Mouse (Mus musculus): Measurements from ENCODE around the gene A930033H14Rik. TPM values are rescaled to one million over a fixed set of nuclear protein-coding genes. Genes with fewer than 3 reads are reported as not detected.

A930033H14Rik gene
- total and polyA plus RNA-seq, 3 experiments = 0.11 TPM; not detected in 2

DNA sequence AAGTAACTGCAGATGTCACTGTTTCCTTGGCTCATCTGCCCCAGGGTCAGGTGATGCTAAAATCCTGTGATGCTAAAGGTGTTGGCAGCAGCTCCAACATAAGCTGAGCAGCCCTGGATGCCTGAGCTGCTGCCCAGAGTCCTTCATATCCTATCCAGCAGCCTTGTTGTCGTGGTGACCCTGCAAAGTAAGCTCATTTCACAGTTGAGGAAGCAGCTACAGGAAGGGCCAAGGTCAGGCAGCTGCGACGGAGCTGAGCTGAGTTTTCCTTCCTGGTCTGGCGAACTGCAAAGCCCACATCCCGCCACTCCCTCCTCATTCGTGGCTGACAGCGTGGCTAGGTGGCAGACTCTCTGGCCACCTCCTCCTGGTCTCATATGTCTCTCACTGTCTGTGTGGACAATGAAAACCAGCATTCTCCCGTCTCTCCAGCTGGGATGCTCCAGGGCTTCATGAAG, 41.5 kb upstream of the A930033H14Rik start:
- no peak for DNase-seq (ENCODE audit: low spot score)
- Histone ChIP-seq H3K36me3 (replicated peaks) (no peaks in the 10 kb centered on the region), H3K4me3 (ENCODE audit: low read depth, low read length) (no peak overlapping the region), H3K4me1 (ENCODE audit: insufficient read depth, low read depth, low read length) (no peaks in the 10 kb centered on the region), H3K27me3 (ENCODE audit: insufficient read depth, low read length) (no peaks in the 10 kb centered on the region), H3K9me3 (replicated peaks) (peaks cover 47% of the 10 kb centered on the region)
- TF ChIP-seq POLR2AphosphoS5 (IDR thresholded peaks at IDR 0.05; ENCODE audit: insufficient replicate concordance, low read depth, low read length) (no peak), GATA2 (IDR thresholded peaks at IDR 0.05; ENCODE audit: borderline replicate concordance, low read depth, low read length) (no peak), CTCF (IDR thresholded peaks at IDR 0.05; ENCODE audit: low read depth, low read length) (no peak), TAL1 (conservative IDR thresholded peaks at IDR 0.05; ENCODE audit: low read depth, low read length) (no peak), GATA1 (IDR thresholded peaks at IDR 0.05; ENCODE audit: borderline replicate concordance, low read length) (no peak)
- ATAC-seq (ENCODE audit: extremely low read depth, insufficient number of reproducible peaks, low FRiP score, poor library complexity, severe bottlenecking) = no peak

DNA sequence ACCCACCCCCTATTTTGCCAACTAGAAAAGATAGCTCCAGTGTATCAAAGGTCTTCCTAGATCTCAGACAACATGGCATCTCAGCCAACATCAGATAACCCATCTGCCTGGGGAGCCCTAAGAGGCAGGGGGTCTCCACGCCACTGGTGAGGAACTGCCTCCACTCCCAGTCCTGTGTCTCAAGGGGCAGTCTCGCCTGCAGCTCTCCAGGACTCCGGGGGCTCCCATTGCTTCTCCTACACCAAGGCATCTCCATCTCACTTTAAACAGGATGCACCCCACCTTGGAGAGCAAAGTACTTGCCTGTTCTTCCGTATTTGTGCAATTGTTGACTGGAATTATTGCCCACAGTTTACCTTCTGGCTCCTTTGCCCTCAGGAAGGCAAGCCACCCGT, 40.8 kb upstream of the A930033H14Rik start:
- no peak overlapping the region for H3K4me3 ChIP-seq (ENCODE audit: low read depth, low read length)
- no peaks in the 10 kb centered on the region for H3K36me3 ChIP-seq (replicated peaks)
- H3K4me1 ChIP-seq (ENCODE audit: insufficient read depth, low read depth, low read length) = no peaks in the 10 kb centered on the region
- DNase-seq (ENCODE audit: low spot score) (no peak), ATAC-seq (ENCODE audit: extremely low read depth, insufficient number of reproducible peaks, low FRiP score, poor library complexity, severe bottlenecking) (no peak)
- TF ChIP-seq CTCF (IDR thresholded peaks at IDR 0.05; ENCODE audit: low read depth, low read length) (no peak), TAL1 (conservative IDR thresholded peaks at IDR 0.05; ENCODE audit: low read depth, low read length) (no peak), GATA2 (IDR thresholded peaks at IDR 0.05; ENCODE audit: borderline replicate concordance, low read depth, low read length) (no peak), GATA1 (IDR thresholded peaks at IDR 0.05; ENCODE audit: borderline replicate concordance, low read length) (no peak), POLR2AphosphoS5 (IDR thresholded peaks at IDR 0.05; ENCODE audit: insufficient replicate concordance, low read depth, low read length) (no peak)
- H3K27me3 ChIP-seq (ENCODE audit: insufficient read depth, low read length) = no peaks in the 10 kb centered on the region
- peaks cover 46% of the 10 kb centered on the region for H3K9me3 ChIP-seq (replicated peaks)

DNA sequence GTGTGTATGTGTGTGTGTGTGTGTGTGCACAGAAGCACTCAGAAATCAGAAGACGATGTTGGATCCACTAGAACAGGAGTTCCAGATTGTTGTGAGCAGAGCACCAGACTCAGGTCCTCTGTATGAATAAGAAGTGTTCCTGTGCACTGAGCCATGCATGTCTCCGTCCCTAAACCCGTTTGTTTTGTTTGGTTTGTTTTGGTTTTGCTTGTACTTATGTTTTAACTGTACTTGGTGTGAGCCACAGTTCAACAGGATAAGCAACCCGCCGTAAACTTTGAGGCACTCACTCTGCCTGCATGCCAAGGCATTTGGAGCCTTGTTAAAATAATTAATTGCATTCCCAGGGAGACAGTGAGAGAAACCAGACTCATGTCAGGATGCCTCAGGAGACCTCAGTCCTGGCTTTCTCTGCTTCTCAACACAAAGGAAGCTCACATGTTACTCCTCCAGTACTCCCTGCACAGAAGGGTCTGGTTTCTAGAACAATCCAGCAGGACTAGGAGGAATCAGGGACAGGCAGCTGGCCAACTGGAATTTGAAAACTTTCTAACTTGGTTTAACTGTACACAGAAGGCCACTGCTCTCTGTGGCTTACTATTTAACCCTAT, 40.3 kb upstream of the A930033H14Rik start:
- DNase-seq (ENCODE audit: low spot score) (no peak), ATAC-seq (ENCODE audit: extremely low read depth, insufficient number of reproducible peaks, low FRiP score, poor library complexity, severe bottlenecking) (no peak)
- Histone ChIP-seq H3K36me3 (replicated peaks) (no peaks in the 10 kb centered on the region), H3K4me1 (ENCODE audit: insufficient read depth, low read depth, low read length) (no peaks in the 10 kb centered on the region), H3K9me3 (replicated peaks) (peaks cover 49% of the 10 kb centered on the region), H3K27me3 (ENCODE audit: insufficient read depth, low read length) (no peaks in the 10 kb centered on the region), H3K4me3 (ENCODE audit: low read depth, low read length) (no peak overlapping the region)
- no peak for TF ChIP-seq POLR2AphosphoS5 (IDR thresholded peaks at IDR 0.05; ENCODE audit: insufficient replicate concordance, low read depth, low read length)
- no peak for TF ChIP-seq TAL1 (conservative IDR thresholded peaks at IDR 0.05; ENCODE audit: low read depth, low read length)
- TF ChIP-seq GATA2 (IDR thresholded peaks at IDR 0.05; ENCODE audit: borderline replicate concordance, low read depth, low read length) = no peak

DNA sequence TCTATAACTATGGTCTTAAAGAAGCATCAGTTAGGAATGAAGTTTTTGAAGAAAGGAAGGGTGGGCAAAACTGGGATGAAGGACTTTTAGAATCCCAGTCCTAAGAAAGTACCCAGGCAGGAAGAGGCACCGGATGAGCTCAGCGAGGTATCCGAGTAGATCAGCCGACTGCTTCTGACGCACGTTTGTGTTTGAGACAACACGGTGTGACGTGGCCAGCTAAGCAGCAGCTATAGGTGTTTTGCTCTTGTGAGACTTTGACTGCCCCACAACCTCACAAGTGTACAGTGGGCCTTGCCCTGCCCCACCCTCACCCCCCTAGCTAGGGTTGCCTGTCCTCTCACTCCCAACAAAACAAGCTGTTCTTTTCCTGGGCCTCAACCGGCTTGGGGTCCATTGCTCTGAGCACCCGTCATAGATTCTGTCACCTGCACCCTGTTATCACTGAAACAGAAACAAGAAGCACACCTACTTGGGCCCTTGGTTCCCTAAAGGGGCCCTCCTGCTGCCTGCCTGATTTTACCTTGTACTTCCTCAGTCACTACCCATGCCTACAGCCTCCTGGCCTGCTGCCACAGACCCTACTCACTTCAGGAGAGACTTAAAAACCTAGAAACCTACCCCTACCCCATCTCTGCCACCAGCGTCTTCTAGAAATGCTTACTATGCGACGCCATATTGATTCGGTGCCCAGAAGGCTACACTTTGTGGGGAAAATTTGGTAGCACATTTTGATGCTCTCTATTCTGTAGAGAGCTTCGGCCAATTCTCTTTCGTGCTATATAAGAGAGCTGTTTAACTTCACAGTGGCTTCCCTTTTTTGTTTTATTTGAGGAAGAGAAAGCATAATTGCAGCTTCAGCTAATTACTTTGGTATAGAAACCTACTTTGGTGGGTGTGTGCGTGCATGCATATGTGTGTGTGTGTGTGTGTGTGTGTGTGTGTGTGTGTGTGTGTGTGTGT, 39.5 kb upstream of the A930033H14Rik start:
- no peaks in the 10 kb centered on the region for H3K4me1 ChIP-seq (ENCODE audit: insufficient read depth, low read depth, low read length)
- H3K27me3 ChIP-seq (ENCODE audit: insufficient read depth, low read length) = no peaks in the 10 kb centered on the region
- no peak for DNase-seq (ENCODE audit: low spot score)
- no peak for ATAC-seq (ENCODE audit: extremely low read depth, insufficient number of reproducible peaks, low FRiP score, poor library complexity, severe bottlenecking)
- TF ChIP-seq GATA2 (IDR thresholded peaks at IDR 0.05; ENCODE audit: borderline replicate concordance, low read depth, low read length) (no peak), TAL1 (conservative IDR thresholded peaks at IDR 0.05; ENCODE audit: low read depth, low read length) (no peak)
- H3K36me3 ChIP-seq (replicated peaks) = no peaks in the 10 kb centered on the region
- no peak overlapping the region for H3K4me3 ChIP-seq (ENCODE audit: low read depth, low read length)
- peaks cover 53% of the 10 kb centered on the region for H3K9me3 ChIP-seq (replicated peaks)

DNA sequence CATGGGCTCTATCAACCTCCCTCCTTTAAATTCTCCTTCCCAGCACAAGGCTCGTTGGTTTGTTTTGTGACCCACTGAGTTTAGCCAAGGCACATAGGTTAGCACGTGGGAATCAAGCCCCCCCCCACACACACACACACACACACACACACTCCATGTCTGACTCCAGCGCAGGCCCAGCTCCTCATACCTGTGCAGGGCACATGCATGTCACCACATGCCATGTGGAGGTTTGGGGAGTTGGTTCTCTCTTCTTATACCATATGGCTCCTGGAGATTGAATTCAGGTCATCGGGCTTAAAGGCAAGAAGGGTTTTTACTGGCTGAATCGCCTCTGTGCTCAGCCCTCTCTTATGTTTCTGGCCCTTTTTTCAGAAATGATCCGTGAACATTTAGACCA, 38.4 kb upstream of the A930033H14Rik start:
- H3K4me3 ChIP-seq (ENCODE audit: low read depth, low read length) = no peak overlapping the region
- H3K36me3 ChIP-seq (replicated peaks) = no peaks in the 10 kb centered on the region
- H3K4me1 ChIP-seq (ENCODE audit: insufficient read depth, low read depth, low read length) = no peaks in the 10 kb centered on the region

More for the DNA sequence above, 38.4 kb upstream of the A930033H14Rik start:
- H3K9me3 ChIP-seq (replicated peaks) = peaks cover 55% of the 10 kb centered on the region
- H3K27me3 ChIP-seq (ENCODE audit: insufficient read depth, low read length) = no peaks in the 10 kb centered on the region
- no peak for ATAC-seq (ENCODE audit: extremely low read depth, insufficient number of reproducible peaks, low FRiP score, poor library complexity, severe bottlenecking)
- TF ChIP-seq GATA1 (IDR thresholded peaks at IDR 0.05; ENCODE audit: borderline replicate concordance, low read length) (no peak), GATA2 (IDR thresholded peaks at IDR 0.05; ENCODE audit: borderline replicate concordance, low read depth, low read length) (no peak), CTCF (IDR thresholded peaks at IDR 0.05; ENCODE audit: low read depth, low read length) (no peak), POLR2AphosphoS5 (IDR thresholded peaks at IDR 0.05; ENCODE audit: insufficient replicate concordance, low read depth, low read length) (no peak), TAL1 (conservative IDR thresholded peaks at IDR 0.05; ENCODE audit: low read depth, low read length) (no peak)
- no peak for DNase-seq (ENCODE audit: low spot score)

Data from G1E (cell line).